Mouse (Mus musculus) G1E-ER4 (cell line): ENCODE data around the gene Hoxa6. TPM values are rescaled to one million over a fixed set of nuclear protein-coding genes. Genes with fewer than 3 reads are reported as not detected.

ENCODE experiments used
- GATA1 ChIP-seq: IDR thresholded peaks from one replicate; pipeline ENCODE4 v1.8.0; 2012; ENCODE audit warnings: low read length, inconsistent platforms
- polyA plus RNA-seq: library from polyadenylated mRNA; stranded (reverse); fragments of >175 nt; gene quantifications from 2 replicates; pipeline ENCODE4 v1.2.3, GENCODE M21; 2012

The Hoxa6 gene
- polyA plus RNA-seq, 1 experiment, result not detected

DNA sequence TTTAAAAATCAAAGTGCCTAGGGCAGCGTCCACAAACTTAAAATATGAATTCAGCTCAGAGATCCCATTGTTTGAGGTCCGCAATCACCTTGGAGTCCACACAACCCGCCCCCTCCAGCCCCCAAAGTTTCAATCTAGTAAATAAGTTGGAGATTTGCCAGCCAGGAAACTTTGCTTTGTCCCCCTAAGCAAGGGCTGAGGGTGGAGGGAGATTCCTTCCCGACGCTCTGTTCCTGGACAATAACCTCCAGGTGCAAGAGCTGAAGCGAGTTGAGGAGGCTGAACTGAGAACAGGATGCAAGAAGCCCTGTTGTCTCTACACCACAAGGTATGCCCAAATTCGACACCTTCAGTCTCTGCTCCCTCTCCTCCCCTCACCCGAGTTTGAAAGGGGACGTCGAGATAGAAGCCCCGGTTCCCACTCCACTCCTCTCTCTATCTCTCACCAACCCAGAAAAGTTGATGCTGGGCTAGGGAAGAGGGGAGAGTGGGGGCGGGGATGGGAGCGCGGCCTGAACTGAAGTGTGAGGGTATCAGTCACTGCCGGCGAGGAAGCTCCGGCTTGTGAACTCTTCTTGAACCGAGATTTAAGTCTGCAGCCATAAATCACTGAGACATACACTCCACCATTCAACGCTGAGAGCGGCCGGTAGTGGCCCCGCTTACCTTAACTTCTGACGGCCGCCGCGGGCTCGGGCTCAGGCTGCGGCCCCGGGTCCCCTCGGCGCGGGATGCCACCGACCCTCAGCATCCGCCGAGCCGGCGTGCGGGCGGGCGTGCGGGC is 33.4 kb downstream of the Hoxa6 start:
- TF ChIP-seq GATA1, result no peak

- TF ChIP-seq GATA1, result no peak
Measured at GRCm38 (mm10) chr6:52173648-52174047, 34.9 kb downstream of the Hoxa6 start.

GRCm38 (mm10) chr6:52172501-52172900 is 36.0 kb downstream of the Hoxa6 start:
- no peak for TF ChIP-seq GATA1

- TF ChIP-seq GATA1, result no peak
Measured at GRCm38 (mm10) chr6:52171938-52172337, 36.6 kb downstream of the Hoxa6 start.

DNA sequence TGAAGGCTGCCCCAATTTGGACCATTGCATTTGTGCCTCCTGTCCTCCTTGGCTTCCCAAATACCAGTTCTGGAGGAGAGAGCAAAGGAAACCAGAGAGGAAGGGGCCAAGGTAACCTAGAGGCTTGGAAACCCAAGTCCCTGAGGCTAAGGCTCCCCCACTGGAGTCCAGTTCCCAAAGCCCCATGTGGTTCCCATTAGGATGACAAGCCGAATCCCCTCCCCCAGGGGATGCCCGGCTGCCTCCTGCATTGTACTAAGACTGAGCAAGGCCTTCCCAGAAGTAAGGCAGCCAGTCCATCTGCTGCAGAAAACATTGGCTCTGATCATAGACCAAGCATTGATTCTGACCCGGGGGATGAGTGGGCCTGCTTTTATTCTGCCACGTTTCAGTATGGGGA is 37.2 kb downstream of the Hoxa6 start:
- TF ChIP-seq GATA1, result no peak

DNA sequence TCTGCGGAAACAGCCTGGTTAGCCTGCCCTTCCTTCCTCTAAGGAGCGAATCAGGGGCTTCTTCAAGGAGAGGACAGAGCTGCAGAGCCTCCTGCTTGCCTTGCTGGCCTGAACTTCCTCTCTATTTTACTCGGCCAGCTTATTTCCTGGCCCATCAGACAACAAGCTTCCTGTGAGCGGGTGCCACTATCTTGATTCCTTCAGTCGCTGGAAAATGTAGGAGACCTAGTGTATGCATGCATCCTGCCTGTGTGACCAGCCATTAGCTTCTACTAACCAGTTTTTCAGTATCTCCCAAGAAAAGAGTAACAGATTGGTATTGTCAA is 37.7 kb downstream of the Hoxa6 start:
- no peak for TF ChIP-seq GATA1

GRCm38 (mm10) chr6:52170166-52170897 is 38.2 kb downstream of the Hoxa6 start:
- no peak for TF ChIP-seq GATA1

- no peak for TF ChIP-seq GATA1
Measured at GRCm38 (mm10) chr6:52169499-52170165, 38.9 kb downstream of the Hoxa6 start.

DNA sequence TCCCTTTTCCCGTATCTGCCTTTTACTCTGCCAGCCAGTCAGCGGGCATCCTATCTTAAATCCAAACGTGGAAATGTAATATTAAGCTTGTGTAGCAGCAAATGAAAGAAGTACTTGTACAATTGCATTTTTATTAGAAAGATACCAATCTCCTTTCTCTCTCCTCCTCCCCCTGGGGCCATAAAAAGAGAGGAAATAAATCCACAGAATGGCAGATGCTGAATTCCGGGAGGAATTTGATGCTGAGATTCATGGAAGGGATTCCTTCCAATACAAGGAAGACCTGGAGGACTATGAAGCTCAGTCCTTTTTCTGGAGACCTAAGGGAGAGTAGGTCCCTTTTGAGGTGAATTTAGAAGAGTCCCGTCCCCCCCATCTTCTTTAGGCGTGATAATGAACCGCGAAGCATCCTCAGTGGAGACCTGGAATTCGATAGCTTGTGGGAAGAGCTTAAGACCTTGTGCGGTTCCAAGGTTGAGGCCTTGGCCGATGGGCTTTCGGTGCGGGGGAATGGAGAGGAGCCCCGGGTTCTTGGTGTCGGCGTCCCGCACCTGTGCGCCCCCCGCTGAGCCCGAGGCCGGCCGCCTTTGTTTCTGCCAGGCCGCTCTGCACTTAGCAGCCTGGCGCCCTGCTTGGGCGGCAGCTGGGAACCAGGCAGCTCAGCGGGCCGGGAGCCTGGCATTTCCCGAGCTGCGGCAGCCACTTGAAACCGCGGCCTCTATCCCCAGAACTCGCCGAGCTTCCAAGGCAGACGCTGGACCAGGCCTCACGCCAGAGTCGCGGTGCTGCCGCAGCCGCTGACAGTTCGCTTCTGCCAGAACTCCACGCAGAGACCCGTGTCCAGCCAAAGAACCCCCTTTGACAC is 40.1 kb downstream of the Hoxa6 start:
- TF ChIP-seq GATA1, result no peak

DNA sequence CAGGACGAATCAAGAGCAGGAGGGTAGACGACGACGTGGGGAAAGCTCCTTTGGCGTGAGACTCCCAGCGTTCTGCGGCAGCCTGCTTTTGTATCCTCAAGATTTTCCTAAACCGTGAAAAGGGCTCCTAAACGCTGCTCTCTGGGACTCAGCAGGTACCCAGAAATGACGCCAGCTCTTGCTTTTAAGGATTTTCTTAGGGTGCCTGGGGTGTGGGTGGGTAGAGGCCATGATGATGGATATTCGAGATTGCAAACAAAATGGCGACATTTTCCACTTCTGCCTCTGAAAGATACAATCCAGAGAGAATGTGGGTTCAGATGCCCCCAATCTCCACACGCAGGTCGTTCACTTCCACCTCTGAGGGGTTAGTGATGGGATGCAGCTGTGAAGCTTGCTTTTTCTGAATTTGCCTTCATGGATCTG is 40.8 kb downstream of the Hoxa6 start:
- no peak for TF ChIP-seq GATA1

- TF ChIP-seq GATA1, result no peak
Measured at GRCm38 (mm10) chr6:52167176-52167575, 41.3 kb downstream of the Hoxa6 start.

DNA sequence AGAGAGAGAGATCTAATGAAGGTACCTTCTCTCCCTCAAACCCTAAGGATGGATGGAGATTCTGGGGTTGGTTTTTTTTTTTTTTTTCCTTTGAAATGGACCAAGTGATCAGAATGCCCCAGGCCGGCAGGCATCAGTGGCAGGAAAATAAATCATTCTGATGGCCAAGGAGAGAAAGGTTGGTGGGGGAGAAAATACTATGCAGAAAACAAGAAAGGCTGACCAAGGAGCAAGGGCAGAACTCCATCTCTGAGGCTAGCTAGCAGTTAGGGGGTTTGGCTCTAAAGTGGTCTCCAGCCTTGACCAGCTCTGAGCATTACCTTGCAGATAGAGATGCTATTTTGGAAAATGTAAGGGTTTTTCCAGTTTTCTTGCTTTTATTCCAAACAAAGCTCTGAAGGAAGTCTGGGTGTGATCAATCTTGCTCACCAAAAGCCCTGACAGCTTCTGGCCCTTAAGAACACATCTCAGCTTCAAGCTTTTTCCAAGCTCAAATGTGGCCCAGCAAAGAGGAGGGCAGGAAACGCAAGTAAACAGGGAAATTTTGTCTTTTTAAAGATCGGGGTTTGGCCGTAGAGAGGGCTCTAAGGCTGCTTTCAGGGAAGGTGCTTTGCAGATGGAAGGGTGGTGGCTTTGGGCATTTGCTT is 42.0 kb downstream of the Hoxa6 start:
- no peak for TF ChIP-seq GATA1

DNA sequence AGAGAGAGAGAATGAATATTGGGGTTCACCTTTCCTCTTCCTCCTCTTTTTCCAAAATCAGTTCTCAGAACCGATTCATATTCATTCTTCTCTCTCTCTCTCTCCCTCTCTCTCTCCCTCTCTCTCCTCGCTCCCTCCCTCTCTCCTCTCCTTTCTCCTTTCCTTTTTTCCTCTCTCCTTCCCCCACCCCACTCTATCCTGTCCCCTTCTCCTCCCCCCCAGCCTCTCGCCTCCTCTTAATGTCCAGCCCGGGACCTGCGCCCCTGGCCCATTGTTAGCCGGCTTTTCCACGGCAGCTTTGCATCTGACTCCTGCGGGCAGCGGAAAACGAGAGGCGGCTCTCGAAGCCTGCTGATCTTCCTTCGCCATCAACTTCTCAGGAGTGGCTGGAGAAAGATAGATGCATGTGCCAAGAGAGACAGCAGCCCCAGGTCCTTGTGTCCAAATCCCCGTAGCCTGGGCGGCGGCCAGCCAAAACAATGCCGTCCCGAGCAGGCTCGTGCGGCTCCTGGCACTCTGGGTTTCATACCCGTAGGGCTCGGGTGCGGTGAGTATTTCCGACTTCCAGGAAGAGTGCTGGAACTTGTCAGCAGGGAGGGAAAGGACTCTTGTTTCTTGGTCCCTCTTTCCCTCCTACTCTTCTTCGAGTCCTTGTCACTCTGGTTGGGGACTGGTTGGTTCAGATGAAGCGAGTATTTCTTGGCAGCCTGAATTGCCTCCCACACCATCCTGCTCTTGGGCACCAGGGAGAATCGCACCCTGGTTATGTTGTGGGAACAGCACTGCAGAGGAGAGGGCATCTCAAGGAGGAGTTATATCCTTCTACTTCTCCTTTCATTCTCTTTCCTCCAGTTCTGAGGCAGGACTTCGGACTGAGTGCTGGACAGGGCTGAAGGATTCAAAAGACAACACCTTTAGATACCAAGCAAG is 42.8 kb downstream of the Hoxa6 start:
- TF ChIP-seq GATA1, result no peak
